Mouse (Mus musculus): ENCODE measurements around the gene Adad1.

Gene Adad1

GRCm38 (mm10) chr3:37063406-37063805 is at the start of gene Adad1:
Gene Adad1 (plus strand): TSS chr3:37063527.
- in situ Hi-C loops (cut with MboI, MseI), result no loop called here

GRCm38 (mm10) chr3:37037979-37038378 is 25.3 kb upstream of the Adad1 start:
- in situ Hi-C loops (cut with MboI, MseI), result loop anchor here (25.0 kb wide), 1 partner anchor 1324 kb away; no protein-coding TSS in a partner anchor

DNA sequence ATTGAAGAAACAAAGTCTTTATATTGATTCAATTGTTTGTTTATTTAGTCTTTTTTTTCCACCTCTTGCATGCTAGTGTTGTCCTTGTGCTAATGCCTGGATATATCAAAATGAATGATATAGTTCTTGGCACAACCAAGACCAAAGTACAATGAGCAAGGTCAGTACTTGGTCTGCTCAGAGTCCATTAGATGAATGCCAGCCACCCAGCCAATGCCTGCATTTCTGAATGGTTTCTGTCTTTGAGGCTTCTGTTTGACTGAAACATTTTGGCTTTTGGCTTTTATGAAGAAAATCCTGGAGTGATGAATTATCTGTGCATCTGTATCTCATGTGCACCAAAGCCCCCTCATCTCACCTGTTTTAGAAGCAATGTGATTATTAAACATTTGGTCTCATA is 23.5 kb upstream of the Adad1 start:
- in situ Hi-C loops (cut with MboI, MseI), result loop anchor here (25.0 kb wide), 1 partner anchor 1322 kb away; no protein-coding TSS in a partner anchor

GRCm38 (mm10) chr3:37051491-37051890 is 11.8 kb upstream of the Adad1 start:
- in situ Hi-C loops (cut with MboI, MseI), result no loop called here

GRCm38 (mm10) chr3:37073211-37073610 is 9.9 kb downstream of the Adad1 start:
- in situ Hi-C loops (cut with MboI, MseI), result loop anchor here (5.0 kb wide), 1 partner anchor 129 kb away; no protein-coding TSS in a partner anchor

GRCm38 (mm10) chr3:37084860-37085259 is 21.5 kb downstream of the Adad1 start:
- in situ Hi-C loops (cut with MboI, MseI), result no loop called here

GRCm38 (mm10) chr3:37090721-37091120 is 27.4 kb downstream of the Adad1 start:
- in situ Hi-C loops (cut with MboI, MseI), result no loop called here

- in situ Hi-C loops (cut with MboI, MseI), result loop anchor here (25.0 kb wide), 1 partner anchor 537 kb away; no protein-coding TSS in a partner anchor
Observed at GRCm38 (mm10) chr3:37125655-37126054, 62.3 kb downstream of the Adad1 start, which contains the start of gene Il2. Gene Il2 (minus strand): TSS chr3:37125959.

DNA sequence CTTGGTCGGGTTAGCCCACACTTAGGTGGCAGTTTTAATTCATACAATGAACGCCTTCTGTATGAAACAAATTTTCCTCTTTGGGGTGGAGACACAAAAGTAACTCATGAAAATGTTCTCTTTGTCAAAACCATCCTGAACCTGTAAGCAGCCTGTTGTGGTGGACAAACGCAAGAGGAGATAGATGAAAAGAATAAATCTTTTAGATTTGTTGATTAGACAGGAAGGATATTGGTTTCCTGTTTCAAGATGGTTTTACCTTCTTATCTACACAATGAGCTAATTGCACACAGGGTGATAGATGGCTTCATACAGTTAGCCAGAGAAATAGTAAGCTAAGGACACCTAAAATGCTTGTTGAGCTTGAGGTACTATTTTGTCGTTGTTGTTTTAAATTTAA is 62.8 kb downstream of the Adad1 start:
- in situ Hi-C loops (cut with MboI, MseI), result loop anchor here (25.0 kb wide), 1 partner anchor 536 kb away; no protein-coding TSS in a partner anchor

DNA sequence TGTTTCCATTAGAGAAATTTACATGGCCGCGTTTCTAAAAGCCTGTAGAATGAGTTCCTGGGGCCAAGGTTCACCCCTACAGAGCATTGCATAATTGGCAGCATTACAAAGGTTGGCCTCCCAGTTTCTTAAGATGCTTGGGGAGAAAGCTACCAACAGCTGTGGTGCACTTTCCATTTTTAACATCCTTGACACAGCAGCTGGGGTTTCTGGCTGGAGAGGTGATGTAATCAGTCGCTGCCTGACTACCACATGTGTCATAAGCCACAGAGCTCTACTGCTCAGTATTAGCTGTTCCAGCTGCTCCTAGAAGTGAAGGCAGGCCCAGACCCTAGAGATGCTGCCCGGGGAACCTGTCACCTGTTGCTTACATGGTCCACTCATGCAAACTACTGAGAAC is 64.9 kb downstream of the Adad1 start:
- in situ Hi-C loops (cut with MboI, MseI), result loop anchor here (25.0 kb wide), 1 partner anchor 534 kb away; no protein-coding TSS in a partner anchor

DNA sequence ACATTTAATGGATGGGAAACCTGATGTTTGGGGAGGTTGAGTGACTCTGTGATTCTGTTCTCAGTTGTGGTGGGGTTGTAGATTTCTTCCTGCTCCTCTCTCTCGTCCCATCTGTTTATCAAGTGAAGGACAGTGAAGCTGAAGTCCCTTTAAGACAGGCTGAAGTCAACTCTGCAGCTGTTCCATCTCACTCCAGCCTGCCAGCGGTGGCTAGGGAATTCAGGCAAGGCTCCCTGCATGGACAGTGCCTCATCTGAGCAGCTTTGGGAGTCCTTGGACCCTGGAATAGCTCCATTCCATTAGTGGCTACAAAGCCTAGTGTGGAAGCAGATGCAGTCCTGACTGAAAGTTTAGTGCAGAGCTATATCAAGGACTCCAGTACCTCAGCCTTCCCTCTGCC is 65.7 kb downstream of the Adad1 start:
- in situ Hi-C loops (cut with MboI, MseI), result loop anchor here (25.0 kb wide), 1 partner anchor 533 kb away; no protein-coding TSS in a partner anchor

DNA sequence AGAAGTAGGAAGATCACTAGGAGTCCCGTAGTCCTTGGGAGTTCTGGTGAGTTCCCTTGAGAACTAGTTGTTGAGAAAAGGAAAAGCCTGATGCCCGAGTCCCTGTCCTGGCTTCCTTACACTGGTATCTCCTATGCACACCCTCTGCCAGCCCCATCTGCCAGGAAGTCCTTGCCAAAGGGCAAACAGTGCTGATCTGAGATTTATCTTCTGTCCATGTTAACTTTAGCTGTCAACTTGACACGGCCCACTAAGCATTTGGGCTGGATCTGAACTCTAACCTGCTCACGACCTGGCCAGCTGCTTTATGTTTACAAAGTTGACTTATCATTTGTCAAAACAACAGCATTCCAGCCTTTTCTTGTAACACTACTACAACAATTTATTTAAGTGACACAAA is 73.9 kb downstream of the Adad1 start:
- in situ Hi-C loops (cut with MboI, MseI), result loop anchor here (10.0 to 25.0 kb wide), 2 partner anchors 48 to 525 kb away; no protein-coding TSS in a partner anchor

- in situ Hi-C loops (cut with MboI, MseI), result loop anchor here (10.0 to 25.0 kb wide), 2 partner anchors 46 to 523 kb away; no protein-coding TSS in a partner anchor
Observed at GRCm38 (mm10) chr3:37139192-37139591, 75.9 kb downstream of the Adad1 start.

- in situ Hi-C loops (cut with MboI, MseI), result loop anchor here (25.0 kb wide), 1 partner anchor 522 kb away; no protein-coding TSS in a partner anchor
Observed at GRCm38 (mm10) chr3:37140168-37140906, 77.0 kb downstream of the Adad1 start.

DNA sequence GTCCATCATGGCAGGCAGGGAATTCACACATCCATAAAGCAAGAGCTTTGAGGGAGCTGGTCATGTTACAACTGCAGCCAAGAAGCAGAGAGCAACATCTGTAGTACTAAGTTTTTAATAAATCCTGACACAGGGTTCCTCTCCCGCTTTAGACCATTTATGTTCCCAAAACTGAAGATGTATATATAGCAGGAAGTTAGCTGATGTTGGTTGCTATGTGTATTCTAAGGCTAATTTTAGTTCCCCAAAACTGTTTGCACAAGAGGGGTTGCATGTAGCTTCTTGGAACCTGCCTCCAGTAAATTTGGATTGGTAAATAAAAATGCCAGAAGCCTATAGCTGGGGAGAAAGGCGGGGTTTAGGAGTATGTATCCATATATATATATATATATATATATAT is 78.5 kb downstream of the Adad1 start:
- in situ Hi-C loops (cut with MboI, MseI), result loop anchor here (25.0 kb wide), 1 partner anchor 520 kb away; no protein-coding TSS in a partner anchor

- in situ Hi-C loops (cut with MboI, MseI), result loop anchor here (25.0 kb wide), 1 partner anchor 517 kb away; no protein-coding TSS in a partner anchor
Observed at GRCm38 (mm10) chr3:37144979-37145378, 81.7 kb downstream of the Adad1 start.

DNA sequence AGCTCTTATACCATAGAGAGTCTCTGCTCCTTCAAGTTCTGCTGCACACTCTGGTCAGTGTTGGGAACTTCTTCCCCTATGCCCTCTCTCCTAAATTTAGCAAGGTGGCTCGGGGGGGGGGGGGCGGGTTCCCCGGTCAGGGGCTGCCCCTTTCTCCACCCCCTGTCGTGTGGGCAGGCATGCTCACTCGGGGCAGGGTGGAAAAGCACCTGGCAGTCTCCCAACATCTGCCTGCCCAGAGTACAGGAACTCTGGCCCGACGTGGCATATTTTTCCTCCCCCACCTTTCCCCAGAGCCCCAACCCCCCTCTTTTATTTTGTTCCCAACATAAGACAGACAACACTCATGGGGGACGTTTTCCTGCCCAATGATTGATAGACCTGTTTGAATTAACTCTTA is 83.1 kb downstream of the Adad1 start:
- in situ Hi-C loops (cut with MboI, MseI), result loop anchor here (25.0 kb wide), 1 partner anchor 516 kb away; no protein-coding TSS in a partner anchor

GRCm38 (mm10) chr3:37146810-37147209 is 83.5 kb downstream of the Adad1 start:
- in situ Hi-C loops (cut with MboI, MseI), result loop anchor here (25.0 kb wide), 1 partner anchor 515 kb away; no protein-coding TSS in a partner anchor

GRCm38 (mm10) chr3:37152274-37152673 is 88.9 kb downstream of the Adad1 start:
- in situ Hi-C loops (cut with MboI, MseI), result no loop called here

DNA sequence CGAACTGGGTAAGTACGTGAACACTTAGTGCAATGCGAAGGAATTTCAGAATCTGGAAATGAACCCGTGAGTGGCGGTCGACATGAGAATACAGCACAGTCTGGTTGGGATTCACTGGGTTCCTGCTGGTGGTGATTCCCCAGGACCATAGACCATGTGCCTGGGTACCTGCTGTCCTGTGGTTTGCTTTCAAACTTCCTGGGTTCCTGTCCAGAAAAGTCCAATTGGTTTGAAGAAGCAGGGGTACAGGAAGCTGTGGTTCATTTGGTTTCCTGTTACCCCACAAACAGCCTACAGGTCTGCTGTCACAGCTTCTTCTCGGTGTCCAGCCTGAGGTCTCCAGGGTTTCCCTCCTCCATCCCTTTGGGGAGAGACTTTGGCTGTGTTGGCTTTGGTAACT is 89.7 kb downstream of the Adad1 start:
- in situ Hi-C loops (cut with MboI, MseI), result no loop called here

DNA sequence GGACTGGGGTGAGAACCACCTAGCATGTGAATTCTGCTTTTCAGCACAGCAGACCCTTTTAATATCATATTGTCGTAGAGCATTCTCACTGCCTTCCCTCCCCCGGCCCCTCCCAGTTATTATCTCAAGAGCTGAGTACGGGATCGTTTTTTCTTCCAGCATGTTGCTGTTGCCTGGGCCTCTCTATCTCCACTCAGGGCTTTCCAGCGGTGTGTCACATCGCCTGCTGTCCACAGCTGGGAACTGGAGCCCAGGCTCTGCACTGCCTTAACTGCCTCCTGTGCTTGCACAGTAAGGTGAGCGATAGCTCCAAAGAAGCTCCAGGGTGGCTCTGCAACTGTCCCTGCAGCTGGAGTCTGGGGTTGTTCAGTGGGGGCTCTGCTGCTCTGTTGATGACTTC is 91.1 kb downstream of the Adad1 start:
- in situ Hi-C loops (cut with MboI, MseI), result no loop called here

DNA sequence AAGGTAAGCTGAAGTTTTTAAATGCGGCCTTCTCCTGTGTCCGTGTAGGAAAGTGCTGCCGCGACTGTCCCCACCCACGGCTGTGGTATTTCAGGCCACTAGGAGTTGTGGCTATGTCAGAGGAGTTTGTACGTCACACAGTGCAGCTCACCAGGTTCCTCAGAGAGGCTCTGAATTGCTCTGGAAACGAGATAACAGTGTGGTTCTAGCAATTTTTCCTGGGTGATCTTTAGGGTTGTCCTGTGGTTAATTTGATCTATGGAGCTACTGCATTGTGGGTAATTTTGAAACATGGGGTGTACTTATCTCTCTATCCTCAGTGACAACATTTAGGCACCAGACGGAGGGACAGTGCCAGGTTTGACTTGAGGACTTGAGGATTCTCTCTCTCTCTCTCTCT is 93.8 kb downstream of the Adad1 start:
- in situ Hi-C loops (cut with MboI, MseI), result no loop called here

GRCm38 (mm10) chr3:37158246-37158645 is 94.9 kb downstream of the Adad1 start:
- in situ Hi-C loops (cut with MboI, MseI), result no loop called here
